Mouse (Mus musculus) kidney, adult 9 months (tissue): ENCODE results near the gene Mag.
"Not testable (repeated sequence)": the region's sequence is repeated elsewhere in the genome, so short reads cannot be mapped to it uniquely, and the experiment has no call there.

Experiments
- DNase-seq: peaks from one replicate; pipeline ENCODE4 v3.0.0; 2022

The Mag gene

DNA sequence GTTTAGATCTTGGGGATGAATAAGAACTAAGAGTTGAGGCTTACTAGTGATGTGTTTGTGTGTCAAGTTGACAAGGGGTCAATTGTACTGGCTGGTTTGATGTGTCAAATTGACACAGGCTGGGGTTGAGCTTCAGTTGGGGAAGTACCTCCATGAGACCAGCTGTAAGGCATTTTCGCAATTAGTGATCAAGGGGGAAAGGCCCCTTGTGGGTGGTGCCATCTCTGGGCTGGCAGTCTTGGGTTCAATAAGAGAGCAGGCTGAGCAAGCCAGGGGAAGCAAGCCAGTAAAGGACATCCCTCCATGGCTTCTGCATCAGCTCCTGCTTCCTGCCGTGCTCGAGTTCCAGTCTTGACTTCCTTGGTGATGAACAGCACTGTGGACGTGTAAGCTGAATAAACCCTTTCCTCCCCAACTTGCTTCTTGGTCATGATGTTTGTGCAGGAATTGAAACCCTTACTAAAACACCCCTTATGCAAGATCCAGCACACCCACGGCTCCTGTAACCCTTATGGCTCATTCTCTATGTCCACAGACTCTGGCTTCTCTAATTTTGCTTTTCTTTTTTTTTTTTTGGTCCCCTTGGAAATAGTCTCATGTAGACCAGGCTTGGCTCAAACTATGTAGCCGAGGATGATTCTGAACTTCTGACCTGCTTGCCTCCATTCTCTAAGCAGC lies 20.9 kb upstream of the Mag start:
- DNase-seq = not testable (repeated sequence)

DNA sequence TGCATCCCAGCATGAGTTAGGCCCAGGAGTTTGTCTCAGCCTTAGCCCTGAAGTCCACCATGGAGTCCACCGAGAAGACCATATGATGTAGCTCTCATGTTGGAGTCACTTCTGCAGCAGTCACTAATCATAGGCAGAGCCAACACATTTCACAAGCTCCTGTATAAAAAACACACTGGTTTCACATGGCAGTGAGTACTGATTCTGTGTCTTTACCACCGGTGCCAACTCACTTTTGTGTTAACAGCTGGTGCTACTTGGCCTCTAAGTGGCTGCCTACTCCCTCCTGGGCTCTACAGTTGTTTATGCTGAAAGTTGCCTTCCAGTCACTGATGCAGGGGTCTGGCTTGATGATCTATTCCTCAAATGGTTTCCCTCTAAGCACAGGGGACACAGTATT lies 9.9 kb upstream of the Mag start, which contains the start of gene Hamp2:
TSS of gene Hamp2 (minus strand) at position 101 of the 400 bp plus-strand sequence.
- DNase-seq = not testable (repeated sequence)

DNA sequence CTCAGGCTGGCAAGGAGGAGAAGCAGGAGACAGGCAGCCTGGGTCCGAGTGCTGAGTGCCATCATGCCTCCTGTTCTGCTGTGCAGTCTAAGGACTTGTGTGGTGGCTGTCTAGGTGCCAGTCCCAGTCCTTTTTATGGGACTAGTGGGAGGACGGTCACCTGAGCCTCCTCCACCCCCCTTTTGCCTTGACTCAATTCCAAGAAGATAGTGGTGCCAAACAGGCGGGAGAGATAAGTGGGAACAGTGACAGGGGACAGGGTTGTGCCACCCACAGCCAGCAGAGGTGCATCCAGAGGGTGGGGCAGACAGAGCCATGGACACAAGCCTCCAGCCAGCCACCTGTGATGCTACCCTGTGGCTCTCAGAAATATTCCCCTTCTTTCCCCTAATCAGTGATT lies 9.4 kb upstream of the Mag start:
- DNase-seq = no peak

DNA sequence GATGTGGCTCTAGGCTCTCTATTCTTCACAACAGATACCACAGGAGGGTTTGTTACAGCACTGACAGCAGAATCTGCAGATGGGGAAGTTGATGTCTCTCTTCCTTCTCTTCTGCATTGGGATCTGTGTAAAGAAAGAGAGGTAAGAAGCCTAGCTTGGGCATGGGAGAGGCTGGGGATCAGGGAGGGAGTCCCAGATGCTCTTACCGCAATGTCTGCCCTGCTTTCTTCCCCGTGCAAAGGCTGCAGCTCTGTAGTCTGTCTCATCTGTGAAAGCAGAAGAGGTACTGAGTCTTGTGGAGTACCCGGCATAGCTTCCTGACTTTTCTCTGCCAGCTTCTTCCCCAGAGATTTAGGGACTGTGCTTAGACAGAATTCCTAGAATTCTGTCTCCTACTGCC lies 7.8 kb upstream of the Mag start:
- DNase-seq = not testable (repeated sequence)

DNA sequence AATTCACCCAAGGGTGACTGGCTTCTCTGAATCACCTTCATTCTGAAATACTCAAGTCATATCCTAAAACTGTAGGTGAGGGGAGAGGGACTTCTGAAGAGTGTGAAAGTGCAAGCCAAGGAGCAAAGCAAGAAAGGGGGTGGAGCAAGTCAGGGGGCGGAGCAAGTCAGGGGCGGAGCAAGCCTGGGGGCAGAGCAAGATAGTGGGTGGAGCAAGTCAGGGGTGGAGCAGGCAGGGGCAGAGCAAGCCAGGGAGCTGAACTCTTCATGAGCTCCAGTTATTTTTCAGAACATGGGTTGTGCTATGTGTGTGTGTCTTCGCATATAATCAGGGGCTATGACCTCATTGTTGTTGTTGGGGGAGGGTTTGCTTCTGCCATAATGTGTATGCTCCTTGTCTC lies 5.5 kb upstream of the Mag start:
- no peak for DNase-seq

DNA sequence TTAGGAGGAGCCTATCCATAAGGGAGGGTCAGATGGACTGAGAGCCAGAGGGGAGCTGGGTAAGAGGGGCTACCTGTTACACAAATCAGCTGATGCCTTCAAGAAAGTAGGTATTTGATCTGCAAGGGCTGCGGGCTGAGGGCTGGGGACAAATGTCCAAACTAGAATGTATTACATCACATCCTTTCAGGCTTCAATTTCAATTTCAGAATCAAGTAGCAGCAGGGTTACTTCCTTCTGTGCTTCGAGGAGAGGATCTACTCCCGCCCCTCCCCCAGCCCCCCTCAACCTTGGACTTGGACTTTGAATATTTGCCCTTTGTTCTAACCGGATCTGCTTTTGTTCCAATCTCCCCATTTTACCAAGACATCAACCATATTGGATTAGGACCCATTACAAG lies 2.5 kb upstream of the Mag start:
- DNase-seq = no peak

DNA sequence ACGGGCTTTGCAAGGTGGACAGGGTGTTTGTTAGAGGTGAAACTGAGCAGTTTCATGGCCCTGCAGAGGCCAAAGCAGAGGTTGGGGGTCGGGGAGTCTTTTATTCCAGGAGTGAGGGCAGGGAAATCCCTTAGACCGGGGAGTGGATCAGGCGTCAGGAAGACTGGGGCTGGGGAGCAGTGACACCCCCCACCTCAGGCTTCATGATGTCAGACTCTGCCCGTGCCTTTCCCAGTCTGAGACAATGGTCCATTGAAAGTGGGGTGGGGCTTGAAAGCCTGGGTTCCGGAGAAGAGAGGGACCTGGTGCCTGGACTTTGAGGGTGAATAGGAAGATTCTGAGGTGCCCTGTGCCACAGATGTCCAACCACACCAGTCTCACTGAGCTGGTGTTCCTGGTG lies 2.0 kb upstream of the Mag start:
- no peak for DNase-seq

DNA sequence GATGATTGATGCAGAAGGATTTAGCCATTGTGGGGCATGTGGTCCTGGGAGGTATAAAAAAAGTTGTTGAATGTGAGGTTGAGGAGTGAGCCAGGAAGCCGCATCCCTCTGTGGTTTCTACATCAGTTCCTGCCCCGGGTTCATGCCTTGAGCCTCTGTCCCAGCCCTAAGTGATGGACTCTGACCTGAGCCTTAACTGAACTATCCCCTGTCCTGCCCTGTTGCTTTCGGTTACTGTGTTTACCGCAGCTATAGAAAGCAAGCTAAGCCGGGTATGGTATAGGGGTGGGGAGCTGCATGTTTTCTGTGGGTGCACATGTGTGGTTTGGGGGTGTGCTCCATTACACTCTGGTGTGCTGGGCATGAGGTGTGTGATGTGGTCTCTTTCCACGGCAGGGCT lies 4.9 kb downstream of the Mag start:
- no peak for DNase-seq

DNA sequence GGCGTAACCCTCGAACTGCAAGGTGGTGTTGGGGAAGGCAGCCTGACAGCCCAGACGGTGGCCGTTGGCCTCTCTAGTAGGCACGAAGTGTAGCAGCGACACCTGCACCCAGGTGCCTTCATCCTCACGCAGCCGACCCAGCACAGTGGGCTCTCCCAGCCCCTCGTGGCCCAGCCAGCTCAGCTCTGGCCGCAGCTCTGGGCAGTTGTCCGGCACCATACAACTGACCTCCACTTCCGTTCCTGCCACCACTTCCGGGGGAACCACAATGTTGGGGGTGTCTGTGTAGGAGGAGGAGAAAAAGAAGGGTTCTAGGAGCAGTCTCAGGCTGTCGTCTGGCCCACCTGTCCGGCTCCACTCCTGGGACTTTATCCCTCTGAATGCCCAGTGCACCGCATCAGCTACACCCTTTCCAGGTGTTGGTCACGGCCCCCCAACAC lies 5.7 kb downstream of the Mag start:
- no peak for DNase-seq

DNA sequence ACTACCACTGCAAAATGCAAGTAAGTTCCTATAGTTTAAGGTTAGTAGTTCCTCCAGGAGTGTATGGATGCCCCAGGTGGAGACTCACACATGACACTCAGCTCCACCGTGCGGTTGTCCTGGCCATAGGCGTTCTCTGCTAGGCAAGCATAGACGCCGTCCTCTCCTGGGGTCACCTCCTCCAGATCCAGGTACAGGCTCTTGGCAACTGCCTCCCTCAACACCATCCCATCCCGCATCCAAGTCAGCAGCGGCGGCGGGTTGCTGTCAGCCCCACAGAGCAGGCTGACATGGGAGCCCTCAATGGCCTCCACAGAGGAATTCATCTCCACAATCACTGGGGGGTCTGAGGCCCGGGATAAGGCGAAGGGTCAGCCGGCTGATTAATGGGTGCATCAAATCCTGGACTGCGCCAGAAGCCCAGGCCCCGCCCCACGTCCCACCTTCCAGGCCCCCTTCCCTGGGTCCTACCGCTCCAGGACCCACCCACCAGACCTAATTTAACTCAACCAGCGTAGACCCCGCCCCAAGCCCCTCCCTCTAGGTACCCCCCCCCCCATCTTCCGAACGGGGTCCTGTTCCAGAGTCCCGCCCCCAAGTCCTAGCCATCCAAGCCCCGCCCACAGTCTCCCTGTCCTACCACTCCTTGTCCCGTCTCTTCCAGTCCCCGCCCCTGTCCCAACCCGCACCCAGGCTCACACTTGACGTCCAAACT lies 6.2 kb downstream of the Mag start:
- no peak for DNase-seq

DNA sequence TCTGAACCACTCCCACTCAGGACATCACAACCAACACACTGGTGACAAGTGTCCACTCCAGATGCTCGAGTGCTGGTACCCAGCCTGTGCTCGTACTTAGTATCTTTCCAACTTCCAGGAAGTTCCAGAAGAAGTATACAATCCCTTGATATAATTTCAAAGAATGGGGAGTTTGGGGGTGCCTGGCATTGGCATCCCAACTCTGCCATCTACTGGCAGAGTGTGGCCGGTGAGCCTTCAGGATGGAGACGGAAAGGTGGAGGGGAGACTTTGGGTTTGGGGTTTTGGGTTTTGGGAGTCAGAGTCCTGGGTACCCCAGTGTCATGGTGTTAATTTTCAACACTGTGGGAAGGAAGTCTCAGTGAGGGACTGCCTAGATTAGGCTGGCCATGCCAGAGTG lies 10.6 kb downstream of the Mag start:
- DNase-seq = peak; percentile 19

DNA sequence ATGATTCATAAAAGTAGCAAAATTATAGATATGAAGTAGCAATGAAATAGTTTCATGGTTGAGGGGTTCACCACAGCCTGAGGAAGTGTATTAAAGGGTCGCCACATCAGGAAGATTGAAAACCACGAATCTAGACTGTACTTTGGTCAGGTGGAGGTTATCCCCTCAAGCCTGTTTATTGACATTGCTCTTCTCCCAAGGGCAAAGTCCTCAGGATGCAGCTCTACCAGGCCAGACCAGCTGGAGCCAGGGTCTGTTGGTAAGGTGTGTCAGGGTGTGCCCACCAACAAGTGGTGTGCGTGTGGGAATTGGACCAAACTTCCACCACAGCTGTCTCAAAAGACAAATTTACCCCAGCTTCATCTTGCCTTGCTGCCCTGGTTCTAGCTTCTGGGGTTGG lies 19.5 kb downstream of the Mag start:
- DNase-seq = no peak

DNA sequence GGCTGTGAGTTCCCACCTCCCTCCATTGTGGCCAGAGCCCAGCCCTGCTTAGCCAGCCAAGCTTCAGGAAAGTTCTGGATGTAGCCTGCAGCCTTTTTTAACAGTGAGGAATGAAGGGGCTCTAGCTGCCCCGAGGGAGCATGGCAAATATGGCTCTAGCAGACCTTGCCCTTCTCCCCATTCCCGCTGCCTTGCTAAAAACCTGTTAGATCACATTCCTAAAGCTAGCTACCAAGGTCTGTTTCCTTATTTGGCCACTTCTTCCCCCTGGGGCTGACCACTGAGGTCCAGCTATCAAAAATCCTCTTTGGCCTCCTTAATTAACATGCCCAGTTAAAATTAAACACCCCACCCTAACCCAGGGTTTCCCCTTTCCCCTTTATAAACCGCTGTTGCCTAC lies 22.2 kb downstream of the Mag start:
- peak; percentile 39 for DNase-seq

DNA sequence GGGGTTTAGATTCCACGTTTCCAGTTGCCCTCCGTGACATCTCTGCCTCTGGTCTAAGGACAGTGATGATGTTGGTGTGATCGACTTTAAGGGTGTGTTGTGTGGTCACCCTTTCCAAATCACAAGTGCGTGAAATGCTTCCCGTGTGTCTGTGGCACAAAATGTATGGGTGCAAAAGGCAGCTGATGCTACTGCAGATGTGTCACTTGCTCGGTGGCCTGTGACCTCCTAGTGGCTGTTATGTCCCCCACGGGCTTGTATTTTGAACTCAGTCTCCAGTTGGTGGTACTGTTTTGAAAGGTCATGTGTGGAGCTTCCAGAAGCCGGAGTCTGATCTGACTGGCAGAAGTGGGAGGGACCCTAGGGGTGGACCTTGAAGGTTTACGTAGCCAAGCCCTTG lies 22.9 kb downstream of the Mag start:
- no peak for DNase-seq

DNA sequence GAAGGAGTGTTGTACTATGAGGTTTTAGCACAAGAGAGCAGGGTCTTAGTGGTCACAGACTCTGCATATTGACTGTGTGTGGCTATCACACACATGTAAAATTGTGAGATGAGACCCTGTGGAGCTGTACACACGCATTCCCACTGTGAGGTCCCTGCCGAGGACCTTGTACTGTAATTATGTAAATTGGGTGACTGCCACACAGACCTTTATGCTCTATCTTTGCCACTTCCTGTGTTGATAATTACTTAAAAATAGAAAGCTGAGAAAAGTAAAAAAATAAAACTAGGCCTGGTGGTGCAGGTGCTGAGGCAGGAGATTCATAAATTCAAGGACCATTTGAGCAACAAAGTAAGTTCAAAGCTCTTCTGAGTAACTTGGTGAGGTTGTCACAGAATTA lies 24.0 kb downstream of the Mag start:
- no peak for DNase-seq

DNA sequence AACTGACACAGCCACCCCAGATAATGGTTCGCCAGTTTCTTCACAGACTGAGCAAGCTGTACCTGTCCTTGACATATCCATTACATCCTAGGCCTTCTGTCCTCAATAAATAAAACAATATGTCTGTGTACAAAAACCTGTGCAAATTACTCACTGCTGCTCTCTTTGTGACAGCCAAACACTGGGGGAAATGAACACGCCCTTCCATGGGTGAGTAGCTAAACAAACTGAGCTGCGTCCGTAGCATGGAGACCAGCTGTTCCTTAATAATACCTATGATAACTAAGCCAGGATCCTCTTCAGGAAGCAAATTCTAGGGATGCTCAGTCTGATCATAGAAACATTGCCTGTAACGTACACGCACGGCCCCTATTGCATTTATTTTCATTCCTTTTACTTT lies 25.9 kb downstream of the Mag start:
- DNase-seq = no peak

DNA sequence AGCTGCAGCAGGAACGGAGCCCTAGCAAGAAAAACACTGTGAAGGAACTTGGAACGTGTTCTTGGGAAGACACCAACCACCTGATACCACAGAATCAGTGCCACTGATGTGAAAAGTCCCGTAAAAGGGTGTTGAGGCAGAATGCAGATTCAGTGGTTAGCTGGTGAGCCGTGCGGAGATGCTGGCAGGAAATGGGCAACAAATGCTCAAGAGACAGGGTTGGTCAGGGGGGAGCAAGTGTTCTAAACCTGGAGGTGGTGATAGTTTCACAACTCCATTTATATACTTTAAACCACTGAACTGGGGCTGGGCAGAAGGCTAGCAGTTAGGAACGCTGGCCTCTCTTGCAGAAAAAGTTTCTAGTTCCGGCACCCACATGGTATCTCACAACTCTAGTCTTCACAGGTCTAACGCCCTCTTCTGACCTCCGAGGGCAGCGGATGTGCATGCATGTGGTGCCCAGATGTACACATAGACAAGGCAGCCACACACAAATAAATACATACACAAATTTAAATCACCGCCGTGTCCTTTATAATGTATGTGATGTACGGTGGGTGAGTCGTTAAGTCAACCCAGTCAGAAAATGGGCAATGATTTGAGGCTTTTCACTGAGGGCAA lies 27.0 kb downstream of the Mag start:
- no peak for DNase-seq

DNA sequence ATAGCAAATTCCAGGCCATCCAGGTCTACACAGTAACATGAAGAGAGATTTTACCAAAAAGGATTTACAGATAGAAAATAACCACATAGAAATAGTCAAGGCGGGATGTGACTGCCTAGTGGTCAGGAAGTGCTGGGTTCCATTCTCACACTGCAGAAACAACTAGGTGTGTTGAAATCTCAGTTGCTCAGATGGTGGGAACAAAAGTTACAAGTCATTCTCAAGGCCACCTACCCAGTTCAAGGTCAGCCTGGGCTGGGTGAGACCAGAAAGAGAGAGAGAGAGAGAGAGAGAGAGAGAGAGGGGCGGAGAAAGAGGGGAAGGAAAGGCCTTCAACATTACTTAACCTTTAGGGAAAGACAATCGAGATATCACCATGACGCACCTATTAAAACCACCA lies 27.8 kb downstream of the Mag start:
- DNase-seq = no peak

DNA sequence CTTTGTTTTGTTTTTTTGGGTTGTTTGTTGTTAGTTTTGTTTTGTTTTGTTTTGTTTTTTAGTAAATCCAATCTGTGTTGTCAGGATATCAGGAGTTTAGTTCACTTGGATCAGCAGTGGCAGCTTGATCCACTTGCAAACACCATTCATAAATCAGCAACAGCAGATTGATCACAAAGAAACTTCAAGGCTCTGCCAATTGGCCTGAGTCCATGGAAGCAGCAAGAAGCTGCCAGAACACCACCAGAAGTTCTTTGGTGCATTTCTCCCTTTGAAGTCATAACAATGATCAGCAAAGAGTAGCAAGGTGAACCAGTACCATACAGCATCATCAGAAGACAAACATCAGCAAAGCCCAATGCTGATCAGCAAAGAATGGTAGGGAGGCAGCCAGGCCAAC lies 30.6 kb downstream of the Mag start:
- no peak for DNase-seq

DNA sequence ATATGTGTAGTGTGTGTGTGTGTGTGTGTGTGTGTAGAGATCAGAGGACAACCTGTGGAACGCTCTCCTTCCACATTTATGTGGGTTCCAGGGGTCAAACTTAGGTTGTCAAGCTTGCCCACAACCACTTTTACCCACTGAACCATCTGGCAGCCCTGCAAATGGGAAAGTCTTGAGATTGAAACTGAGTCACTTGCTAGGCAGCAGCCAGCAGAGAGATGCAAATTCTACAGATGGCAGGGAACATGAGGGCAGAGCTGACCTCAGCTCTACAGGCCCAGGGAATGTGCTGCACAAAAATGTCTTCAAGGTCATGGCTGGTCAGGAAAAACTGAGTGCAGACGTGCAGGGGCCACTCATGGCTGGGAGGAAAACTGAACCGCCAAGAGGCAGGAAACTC lies 33.3 kb downstream of the Mag start:
- DNase-seq = no peak

DNA sequence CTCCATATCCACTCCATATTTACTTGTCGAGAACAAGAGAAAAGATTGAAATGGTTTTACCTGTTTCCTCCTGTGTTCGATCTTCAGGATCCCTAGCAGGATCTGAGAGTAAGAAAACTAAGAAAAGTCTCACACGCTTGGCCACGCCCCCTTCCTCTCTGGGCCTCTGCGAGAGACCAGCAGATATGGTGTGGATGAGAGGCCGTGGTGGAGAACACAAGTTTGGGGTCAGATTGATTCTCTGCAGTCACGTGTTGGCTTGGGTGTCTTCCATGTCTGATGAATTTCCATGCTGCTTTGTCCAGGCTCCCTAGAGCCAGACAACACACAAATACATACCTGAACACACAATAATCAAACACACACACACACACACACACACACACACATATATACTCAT lies 34.5 kb downstream of the Mag start, which contains the start of gene Cd22:
TSS of gene Cd22 (minus strand) at position 167 of the 400 bp plus-strand sequence.
- DNase-seq = no peak

DNA sequence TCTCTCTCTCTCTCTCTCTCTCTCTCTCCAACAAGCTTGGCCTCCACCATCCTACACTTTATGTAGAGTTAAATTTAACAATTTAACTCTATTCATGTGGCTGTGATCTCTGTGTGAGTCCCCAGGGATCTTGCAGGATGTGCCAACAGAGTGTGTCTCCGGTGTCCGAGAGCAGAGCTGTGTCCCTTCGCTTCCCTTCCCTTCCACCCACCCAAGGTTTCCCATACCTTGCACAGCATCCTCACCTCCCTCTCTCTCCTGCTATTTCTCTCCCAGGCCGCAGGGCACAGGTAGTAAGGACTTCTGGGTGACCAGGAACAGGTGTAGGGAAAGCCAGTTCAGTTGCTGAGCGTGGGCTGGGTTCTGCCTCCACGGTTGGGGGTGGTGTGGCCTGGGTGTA lies 35.7 kb downstream of the Mag start:
- no peak for DNase-seq

DNA sequence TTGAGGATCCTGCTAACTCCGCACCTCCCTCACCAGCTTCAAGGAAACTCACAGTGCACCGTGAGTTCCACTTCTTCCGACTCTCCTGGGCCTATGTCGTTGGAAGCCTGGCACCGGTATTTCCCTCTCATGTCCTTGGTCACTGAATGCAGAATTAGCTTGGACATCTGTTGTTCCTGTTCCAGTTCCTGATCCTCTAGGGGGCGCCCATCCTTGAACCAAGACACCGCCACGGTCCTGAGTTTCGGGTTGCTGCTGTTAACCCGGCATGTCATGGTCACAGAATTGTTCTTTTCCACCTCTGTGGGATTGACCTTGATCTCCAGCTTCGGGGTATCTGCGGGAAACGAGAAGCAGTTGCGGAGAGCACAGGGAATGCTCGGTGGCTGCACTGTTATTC lies 41.6 kb downstream of the Mag start:
- peak; percentile 79 for DNase-seq

DNA sequence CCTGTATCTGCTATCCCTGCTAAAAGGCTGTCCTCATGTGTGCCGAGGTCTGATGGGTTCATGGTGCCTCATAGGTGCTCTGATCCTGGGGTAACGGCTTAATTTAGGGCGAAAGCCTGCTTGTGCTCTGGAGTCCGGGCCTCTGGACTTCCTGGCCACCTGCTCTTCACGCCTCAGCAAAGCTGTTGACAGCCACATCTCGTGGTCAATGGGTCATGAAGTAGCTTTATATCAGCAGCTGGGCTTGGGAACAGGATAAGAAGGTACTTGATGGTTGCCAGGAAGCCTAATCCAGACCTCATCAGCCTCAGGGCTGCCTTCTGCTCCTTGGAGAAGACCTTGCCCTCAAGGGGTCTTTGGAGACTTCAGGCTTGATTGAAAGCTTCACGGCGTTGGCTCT lies 51.3 kb downstream of the Mag start:
- no peak for DNase-seq
